In genomic region chr8:106640921-106641320, GRCm38 (mm10) we compare ENCODE assay signal across 22 mouse cellular contexts. TPM values are rescaled to one million over a fixed set of nuclear protein-coding genes. Genes with fewer than 3 reads are reported as not detected.
DNase-seq lines count a peak whose midpoint lies in the region; ATAC-seq and TF ChIP-seq lines count a peak whose summit lies in the region.
"Had no signal": no experiment of that assay in that cellular context is flagged by ENCODE, and none has a peak within 500 bp of the region (broad histone marks: within the 10 kb centered on the region; RNA-seq: fewer than 3 reads in every experiment).

No protein-coding gene starts in this region.

- H3K36me3 ChIP-seq in liver, adult 2 months (ENCODE audit: control insufficient read depth, insufficient read depth, low read length): no peaks in the 10 kb centered on the region
- H3K36me3 ChIP-seq in testis, adult 2 months (ENCODE audit: control insufficient read depth, insufficient read depth, low read length): no peaks in the 10 kb centered on the region
- no peaks in the 10 kb centered on the region for H3K36me3 ChIP-seq in stomach, embryonic 14.5 days (ENCODE audit: control insufficient read depth, insufficient read depth, low read length)
- H3K36me3 ChIP-seq: embryonic facial prominence, embryonic 12.5 days; forebrain, embryonic 12.5 days; heart, embryonic 13.5 days; limb, embryonic 15.5 days; midbrain, embryonic 12.5 days had no signal

- H3K27ac ChIP-seq in liver, adult 2 months (replicated peaks; ENCODE audit: insufficient read depth, low read depth, low read length): no peak overlapping the region
- no peak overlapping the region for H3K27ac ChIP-seq in testis, adult 2 months (ENCODE audit: control insufficient read depth, insufficient read depth, low read depth, low read length)
- H3K27ac ChIP-seq in stomach, embryonic 14.5 days (ENCODE audit: low read length): peak overlapping the region; percentile 52; the same call in 1 of the 2 replicates
- no peak overlapping the region for H3K27ac ChIP-seq in cerebellum, adult 2 months (ENCODE audit: insufficient read depth, low read length)
- H3K27ac ChIP-seq: embryonic facial prominence, embryonic 12.5 days; forebrain, embryonic 12.5 days; heart, embryonic 13.5 days; limb, embryonic 15.5 days; midbrain, embryonic 12.5 days had no signal

- no peaks in the 10 kb centered on the region for H3K79me2 ChIP-seq in liver, adult 2 months (ENCODE audit: control insufficient read depth, insufficient read depth, low read length)

- H3K9ac ChIP-seq in liver, adult 2 months (ENCODE audit: low read depth, low read length): peak overlapping the region; percentile 15; the same call in 1 of the 2 replicates
- no peak overlapping the region for H3K9ac ChIP-seq in stomach, embryonic 14.5 days (replicated peaks; ENCODE audit: low read depth, low read length)
- H3K9ac ChIP-seq: embryonic facial prominence, embryonic 12.5 days; forebrain, embryonic 12.5 days; heart, embryonic 13.5 days; limb, embryonic 15.5 days; lung, embryonic 14.5 days; midbrain, embryonic 12.5 days had no signal

- H3K4me1 ChIP-seq in liver, adult 2 months (ENCODE audit: control insufficient read depth, insufficient read depth, low read length): peaks cover 13% of the 10 kb centered on the region
- H3K4me1 ChIP-seq in testis, adult 2 months (ENCODE audit: control insufficient read depth, insufficient read depth, low read length): no peaks in the 10 kb centered on the region; the same call in 1 of the 2 replicates
- peaks cover 22% of the 10 kb centered on the region for H3K4me1 ChIP-seq in stomach, embryonic 14.5 days (ENCODE audit: control insufficient read depth, insufficient read depth, low read length)
- H3K4me1 ChIP-seq in cerebellum, adult 2 months (ENCODE audit: control insufficient read depth, insufficient read depth, low read length): no peaks in the 10 kb centered on the region
- H3K4me1 ChIP-seq: heart, embryonic 13.5 days had no signal

- H3K27me3 ChIP-seq in liver, adult 2 months (ENCODE audit: control insufficient read depth, insufficient read depth, low read length): no peaks in the 10 kb centered on the region
- H3K27me3 ChIP-seq in testis, adult 2 months (ENCODE audit: control insufficient read depth, insufficient read depth, low read length): no peaks in the 10 kb centered on the region
- no peaks in the 10 kb centered on the region for H3K27me3 ChIP-seq in stomach, embryonic 14.5 days (ENCODE audit: control insufficient read depth, insufficient read depth, low read length)
- no peaks in the 10 kb centered on the region for H3K27me3 ChIP-seq in cerebellum, adult 2 months (ENCODE audit: control insufficient read depth, insufficient read depth, low read length)
- H3K27me3 ChIP-seq: embryonic facial prominence, embryonic 12.5 days; forebrain, embryonic 12.5 days; heart, embryonic 13.5 days; limb, embryonic 15.5 days; midbrain, embryonic 12.5 days had no signal

- no peaks in the 10 kb centered on the region for H3K9me3 ChIP-seq in stomach, embryonic 14.5 days (ENCODE audit: control insufficient read depth, low read depth, low read length)
- H3K9me3 ChIP-seq: embryonic facial prominence, embryonic 12.5 days; forebrain, embryonic 12.5 days; heart, embryonic 13.5 days; limb, embryonic 15.5 days; midbrain, embryonic 12.5 days had no signal

- ATAC-seq in stomach, embryonic 14.5 days (ENCODE audit: insufficient number of reproducible peaks, insufficient read depth, low FRiP score, low read depth): no peak

- no peak for TF ChIP-seq CTCF in liver, adult 2 months (IDR thresholded peaks at IDR 0.05; ENCODE audit: low read depth, low read length)
- no peak for TF ChIP-seq CTCF in testis, adult 2 months (IDR thresholded peaks at IDR 0.05; ENCODE audit: control insufficient read depth, insufficient read depth, insufficient replicate concordance, low read depth, low read length)
- no peak for TF ChIP-seq CTCF in cerebellum, adult 2 months (IDR thresholded peaks at IDR 0.05; ENCODE audit: borderline replicate concordance, insufficient read depth, low read depth, low read length)

- H3K4me2 ChIP-seq in stomach, embryonic 14.5 days (replicated peaks; ENCODE audit: low read depth, low read length): no peak overlapping the region; the same call in 1 of the 2 replicates
- H3K4me2 ChIP-seq: embryonic facial prominence, embryonic 12.5 days; forebrain, embryonic 12.5 days; heart, embryonic 13.5 days; limb, embryonic 15.5 days; lung, embryonic 14.5 days; midbrain, embryonic 12.5 days had no signal

- TF ChIP-seq POLR2A in liver, adult 2 months (IDR thresholded peaks at IDR 0.05; ENCODE audit: extremely low read depth, insufficient read depth, low read length): no peak
- TF ChIP-seq POLR2A in testis, adult 2 months (IDR thresholded peaks at IDR 0.05; ENCODE audit: control insufficient read depth, low read depth, low read length): no peak
- TF ChIP-seq POLR2A in cerebellum, adult 2 months (IDR thresholded peaks at IDR 0.05; ENCODE audit: borderline replicate concordance, insufficient read depth, low read length): no peak

- no peak for DNase-seq in liver, adult 2 months (ENCODE audit: extremely low read depth, low read depth, low spot score)
- no peak for DNase-seq in liver
- no peak for DNase-seq in testis, postnatal 10 days (ENCODE audit: low spot score)
- DNase-seq in right cerebral cortex, postnatal 10 days (ENCODE audit: low spot score in 2 of 2): no peak
- DNase-seq in cerebellum, adult 2 months: no peak
- DNase-seq: cerebellum, adult 11 months; cerebellum, postnatal 14 days; gastrocnemius, postnatal 25 days; heart, adult 18-20 months; heart, postnatal 14 days; kidney, adult 18-20 months; kidney, postnatal 14 days; left cerebral cortex, postnatal 4 days; lung, embryonic 14.5 days had no signal

- no peak overlapping the region for H3K4me3 ChIP-seq in liver, adult 2 months (ENCODE audit: insufficient read depth, low read depth, low read length)
- H3K4me3 ChIP-seq in testis, adult 2 months (ENCODE audit: control insufficient read depth, low read depth, low read length): peak overlapping the region; percentile 22; the same call in 1 of the 2 replicates
- no peak overlapping the region for H3K4me3 ChIP-seq in stomach, embryonic 14.5 days (ENCODE audit: low read depth, low read length)
- H3K4me3 ChIP-seq in cerebellum, adult 2 months (replicated peaks; ENCODE audit: insufficient read depth, low read depth, low read length): no peak overlapping the region
- H3K4me3 ChIP-seq: embryonic facial prominence, embryonic 12.5 days; erythroblast, embryonic 14.5 days; forebrain, embryonic 12.5 days; heart, embryonic 13.5 days; limb, embryonic 15.5 days; midbrain, embryonic 12.5 days had no signal

- WGBS in liver, adult 2 months: 25% methylated on average over 5 of the region's 5 CpGs
- WGBS in stomach, embryonic 14.5 days: 64% methylated on average over 5 of the region's 5 CpGs
- WGBS in cerebellum, adult 2 months: 81% methylated on average over 5 of the region's 5 CpGs

RNA-seq across cellular contexts. Expression of gene Cdh1, which starts 37.8 kb away (rescaled TPM):
- 17.5 and 29.9 TPM in 2 replicates for total RNA-seq in liver, adult 2 months (2014; rRNA removed)
- 8.8 and 19.8 TPM in 2 replicates for polyA plus RNA-seq in liver, adult 2 months (2012; rRNA removed)
- polyA plus RNA-seq in testis, adult 2 months (2012; rRNA removed): 0.48 and 1.9 TPM in 2 replicates
- 131 and 155 TPM in 2 replicates for polyA plus RNA-seq in stomach, embryonic 14.5 days (2014; fragmentation: Nextera tagmentation; extraction: Ambion mirVana)
- 3.1 and 4.1 TPM in 2 replicates for polyA plus RNA-seq in cerebellum, adult 2 months (2012; rRNA removed)
- polyA plus RNA-seq: erythroblast, embryonic 14.5 days had no signal

RNA-seq across cellular contexts. Expression of gene Tango6, which starts 41.9 kb away (rescaled TPM):
- total RNA-seq in liver, adult 2 months (2014; rRNA removed): 2.1 and 3.2 TPM in 2 replicates
- polyA plus RNA-seq in liver, adult 2 months (2012; rRNA removed): 3.4 and 4.0 TPM in 2 replicates
- polyA plus RNA-seq in testis, adult 2 months (2012; rRNA removed): 3.0 and 3.3 TPM in 2 replicates
- 9.9 and 10.1 TPM in 2 replicates for polyA plus RNA-seq in stomach, embryonic 14.5 days (2014; fragmentation: Nextera tagmentation; extraction: Ambion mirVana)
- polyA plus RNA-seq in cerebellum, adult 2 months (2012; rRNA removed): 5.3 and 5.5 TPM in 2 replicates
